Mouse (Mus musculus): Measurements from ENCODE around the gene Gbp2b.
"Not testable (repeated sequence)": the region's sequence is repeated elsewhere in the genome, so short reads cannot be mapped to it uniquely, and the experiment has no call there.

Gene Gbp2b

GRCm38 (mm10) chr3:142620956-142621562 is 26.4 kb downstream of the Gbp2b start:
- no peak for DNase-seq (ENCODE audit: low spot score)

GRCm38 (mm10) chr3:142630385-142630784 is 35.7 kb downstream of the Gbp2b start:
- no peak for DNase-seq (ENCODE audit: low spot score)

- peak; percentile 27 for DNase-seq (ENCODE audit: low spot score)
These were observed 45.6 kb downstream of the Gbp2b start for GRCm38 (mm10) chr3:142640201-142640600.

- peak; percentile 21 for DNase-seq (ENCODE audit: low spot score)
These were observed 51.3 kb downstream of the Gbp2b start for GRCm38 (mm10) chr3:142645949-142646348.

- DNase-seq (ENCODE audit: low spot score) = not testable (repeated sequence)
These were observed 53.2 kb downstream of the Gbp2b start for GRCm38 (mm10) chr3:142647836-142648235.

GRCm38 (mm10) chr3:142650205-142650604 is 55.6 kb downstream of the Gbp2b start:
- DNase-seq (ENCODE audit: low spot score) = no peak

- DNase-seq (ENCODE audit: low spot score) = no peak
These were observed 70.1 kb downstream of the Gbp2b start for GRCm38 (mm10) chr3:142664723-142665122.
